Mouse (Mus musculus) telencephalon, adult 2 months (tissue): ENCODE measurements around the gene Armcx4.
"Not testable (repeated sequence)": the region's sequence is repeated elsewhere in the genome, so short reads cannot be mapped to it uniquely, and the experiment has no call there.

ENCODE experiments used
- DNase-seq: peaks from one replicate; pipeline ENCODE4 v3.0.0-alpha.2; 2011; ENCODE audit warnings: low read depth, low spot score

Armcx4 gene

DNA sequence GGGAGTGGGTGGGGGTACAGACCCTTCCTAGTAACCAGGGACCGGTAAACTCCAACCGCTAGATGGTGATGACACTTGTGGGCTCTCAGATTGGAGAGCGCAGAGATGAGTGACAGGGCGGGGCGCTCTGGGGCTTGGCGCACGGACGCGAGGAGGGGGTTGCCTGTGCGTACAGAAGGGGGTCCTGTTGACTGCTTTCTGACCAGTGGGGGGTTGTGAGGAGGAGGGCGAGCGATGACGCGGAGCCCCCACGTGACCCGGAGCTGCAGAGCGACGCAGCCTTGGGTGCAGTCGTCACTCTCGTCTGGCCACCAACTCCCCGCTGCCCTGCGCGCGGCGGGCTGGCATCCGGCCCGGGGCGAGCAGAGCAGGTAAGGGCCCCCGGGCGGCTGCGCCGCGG is at the start of gene Armcx4:
Gene Armcx4 (plus strand): TSS at position 253 of the 400 bp plus-strand sequence.
- peak; percentile 49 for DNase-seq

DNA sequence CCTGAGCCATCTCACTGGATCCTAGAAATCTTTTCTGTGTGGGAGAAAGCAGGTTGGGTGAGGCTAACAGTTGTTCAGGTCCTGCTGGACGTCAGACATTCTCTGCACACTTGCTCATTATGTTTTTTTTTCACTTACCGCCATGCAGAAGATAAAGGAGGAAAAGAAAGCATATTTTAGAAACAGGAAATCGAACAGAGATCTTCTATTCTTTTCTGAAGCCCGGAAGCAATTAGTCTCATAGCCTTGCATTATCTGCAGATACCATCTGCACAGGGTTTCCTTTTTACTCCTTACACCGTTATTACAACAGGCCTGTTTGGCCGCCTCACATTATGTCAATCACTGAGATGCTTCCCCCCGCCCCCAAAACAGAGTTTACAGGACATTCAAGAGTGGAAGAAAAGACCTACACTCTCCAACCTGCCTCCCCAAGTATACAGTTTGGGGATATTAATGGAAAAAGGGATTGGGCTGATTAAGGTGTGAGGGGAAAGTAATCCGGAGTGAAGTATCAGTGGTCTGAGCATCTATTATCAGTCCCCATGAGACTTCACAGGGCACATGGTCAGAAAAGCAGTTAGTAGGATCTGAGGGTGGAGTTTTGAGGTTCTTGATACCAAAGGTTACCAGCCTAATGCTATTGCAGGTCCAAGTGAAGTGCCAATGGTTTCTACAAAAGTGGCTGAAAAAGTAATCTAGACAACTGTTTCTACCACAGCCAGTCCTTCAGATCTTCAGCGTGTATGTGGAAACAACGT is 45.1 kb upstream of the Armcx4 start:
- DNase-seq = no peak

DNA sequence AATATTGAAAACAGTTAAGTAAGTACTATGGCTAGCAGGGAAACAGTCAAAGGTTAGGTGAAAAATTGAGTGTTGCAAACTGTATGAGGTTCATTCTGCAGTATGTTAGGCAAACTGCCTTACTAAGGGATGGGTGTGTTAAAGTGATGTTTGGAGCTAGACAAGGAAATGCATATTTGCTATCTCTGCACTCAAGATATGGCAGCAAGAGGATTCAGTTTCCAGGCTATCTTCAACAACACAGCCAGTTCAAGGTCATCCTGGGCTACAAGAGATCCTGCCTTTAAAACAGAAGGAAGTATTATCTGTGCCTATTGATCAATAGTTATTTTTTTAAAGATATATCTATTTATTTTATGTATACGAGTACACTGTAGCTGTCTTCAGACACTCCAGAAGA is 40.0 kb upstream of the Armcx4 start:
- no peak for DNase-seq

DNA sequence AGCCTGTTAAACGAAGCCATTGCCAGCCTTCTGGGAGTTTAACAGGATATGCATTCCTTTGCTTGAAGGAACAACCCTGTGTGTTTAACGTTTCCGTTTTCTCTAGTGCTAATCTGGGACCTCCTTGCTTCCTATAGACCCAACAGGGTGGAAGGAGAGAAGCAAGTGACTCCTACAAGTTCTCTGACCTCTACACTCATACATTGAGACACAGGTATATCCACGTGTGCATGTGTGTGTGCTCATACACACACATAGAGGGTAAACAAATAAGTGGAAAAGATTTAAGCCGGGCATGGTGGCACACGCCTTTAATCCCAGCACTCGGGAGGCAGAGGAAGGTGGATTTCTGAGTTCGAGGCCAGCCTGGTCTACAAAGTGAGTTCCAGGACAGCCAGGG is 38.9 kb upstream of the Armcx4 start:
- DNase-seq = no peak

DNA sequence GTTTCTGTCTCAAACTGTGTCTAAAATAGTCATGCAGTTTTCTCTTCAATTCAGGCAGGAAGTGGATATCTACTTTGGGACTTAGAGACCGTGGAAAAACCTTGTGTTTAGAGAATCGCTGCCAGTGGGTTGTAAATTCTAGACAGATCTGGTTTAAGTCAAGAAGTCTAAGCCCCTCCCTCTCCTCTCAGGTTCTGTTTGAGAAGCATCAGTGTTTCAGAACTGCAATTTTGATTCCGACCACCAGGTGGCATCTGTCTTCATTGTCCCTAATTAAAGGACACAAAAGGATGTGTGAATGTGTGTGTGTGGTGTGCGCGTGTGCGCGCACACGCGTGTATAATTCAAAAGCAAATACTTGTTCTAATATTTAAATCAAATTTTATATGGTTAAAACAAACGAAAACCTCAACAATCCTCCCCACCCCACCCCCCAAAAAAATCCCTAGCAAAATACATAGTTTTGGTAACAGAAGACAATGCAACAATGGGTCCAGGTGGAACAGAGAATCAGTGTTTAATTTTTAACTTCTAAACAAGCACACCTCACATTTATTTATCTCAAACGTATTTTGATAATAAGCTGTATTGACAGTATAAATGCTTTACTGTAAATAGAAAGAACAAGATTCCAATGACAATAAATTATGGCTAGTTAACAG is 38.2 kb upstream of the Armcx4 start:
- DNase-seq = peak; percentile 35

DNA sequence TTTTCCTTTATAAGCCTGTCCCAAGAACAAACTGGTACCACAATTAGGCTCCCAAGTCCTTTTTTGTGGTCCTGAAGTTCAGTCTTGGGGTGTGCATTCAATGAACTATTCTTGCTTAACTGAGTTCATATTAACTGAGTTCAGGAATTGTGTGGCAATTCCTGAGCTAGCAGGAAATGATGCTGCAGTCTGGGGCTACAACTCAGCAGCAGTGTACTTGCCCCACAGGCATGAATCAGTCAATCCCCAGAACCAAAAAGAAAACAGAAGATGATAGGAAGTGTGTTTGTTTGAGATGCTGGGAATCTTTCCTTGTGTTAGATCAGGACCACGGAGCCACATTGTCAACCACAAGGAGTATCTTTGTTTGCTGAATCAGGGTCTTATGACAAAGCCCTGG is 34.3 kb upstream of the Armcx4 start:
- no peak for DNase-seq

DNA sequence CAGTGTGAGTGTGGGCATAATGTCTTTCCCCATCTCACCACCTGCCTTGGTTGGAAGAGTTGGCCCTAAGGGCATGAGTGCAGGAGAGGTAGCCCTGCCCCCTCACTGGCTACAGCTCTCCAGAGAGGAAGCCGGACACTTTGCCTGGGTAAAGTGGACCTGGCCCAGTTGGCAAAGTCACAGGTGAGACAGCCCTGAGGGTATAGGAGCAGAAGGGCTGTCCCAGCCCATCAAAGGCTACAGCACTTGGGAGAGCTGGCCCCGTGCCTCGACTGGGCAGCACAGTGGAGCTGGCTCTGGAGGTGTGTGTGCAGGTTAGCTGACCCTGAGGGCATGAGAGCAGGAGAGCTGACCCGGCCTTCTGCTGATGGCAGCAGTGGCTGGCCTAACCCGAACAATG is 24.7 kb upstream of the Armcx4 start:
- DNase-seq = no peak

DNA sequence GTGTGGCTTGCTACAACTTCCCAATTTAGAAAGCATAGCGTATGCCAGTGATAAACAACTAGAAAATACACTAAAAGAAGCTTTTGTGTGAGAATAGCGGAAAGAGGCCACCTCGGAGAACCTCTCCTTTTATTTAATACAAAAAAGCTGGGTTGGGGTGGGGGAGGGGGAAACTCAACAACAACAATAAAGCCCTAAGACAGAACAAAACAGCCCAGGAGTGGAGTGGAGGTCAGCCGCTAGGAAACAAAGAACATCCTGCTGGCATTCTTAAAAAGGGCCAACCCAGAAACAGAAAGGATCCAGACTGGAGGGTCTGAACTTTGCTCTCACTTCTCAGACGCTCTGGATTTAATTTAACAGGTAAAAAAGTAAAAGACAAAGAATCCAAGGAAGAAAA is 11.3 kb upstream of the Armcx4 start:
- no peak for DNase-seq

DNA sequence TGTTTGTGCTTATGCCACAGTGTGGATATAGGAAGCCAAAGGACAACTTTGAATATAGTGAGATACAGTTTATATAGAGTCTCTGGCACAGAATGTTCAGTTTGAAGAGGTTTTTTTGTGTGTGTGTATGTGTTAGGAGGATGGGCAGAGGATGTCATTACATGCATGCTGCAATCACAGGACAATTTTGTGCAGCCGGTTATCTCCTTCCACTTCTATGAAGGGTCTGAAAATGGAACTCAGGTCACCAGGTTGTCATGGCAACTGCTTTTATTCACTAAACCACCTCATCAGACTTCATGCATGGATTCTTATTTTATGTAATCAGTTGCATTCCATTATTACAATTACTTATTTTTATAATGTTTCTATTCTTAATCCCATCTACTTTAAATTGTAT is 10.4 kb upstream of the Armcx4 start:
- no peak for DNase-seq

DNA sequence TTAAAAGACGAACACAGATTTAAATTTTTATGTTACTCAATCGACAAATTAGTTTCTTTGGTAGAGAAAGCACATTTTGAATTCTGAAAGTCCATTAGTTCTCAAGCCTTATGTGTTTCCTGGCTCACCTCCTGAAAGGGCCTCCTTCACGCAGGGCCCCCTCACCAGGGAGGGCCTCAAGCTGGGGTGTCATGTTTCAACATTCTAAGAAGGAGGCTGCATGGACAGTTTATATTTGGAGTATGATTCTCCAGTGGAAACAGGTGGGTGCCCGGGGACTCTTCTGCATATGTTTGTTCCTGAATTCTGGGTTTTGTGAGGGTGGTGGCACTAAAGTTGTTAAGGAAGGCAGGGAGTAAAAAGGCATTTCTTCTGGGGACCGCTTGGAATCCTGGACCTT is 1.4 kb upstream of the Armcx4 start:
- DNase-seq = no peak

DNA sequence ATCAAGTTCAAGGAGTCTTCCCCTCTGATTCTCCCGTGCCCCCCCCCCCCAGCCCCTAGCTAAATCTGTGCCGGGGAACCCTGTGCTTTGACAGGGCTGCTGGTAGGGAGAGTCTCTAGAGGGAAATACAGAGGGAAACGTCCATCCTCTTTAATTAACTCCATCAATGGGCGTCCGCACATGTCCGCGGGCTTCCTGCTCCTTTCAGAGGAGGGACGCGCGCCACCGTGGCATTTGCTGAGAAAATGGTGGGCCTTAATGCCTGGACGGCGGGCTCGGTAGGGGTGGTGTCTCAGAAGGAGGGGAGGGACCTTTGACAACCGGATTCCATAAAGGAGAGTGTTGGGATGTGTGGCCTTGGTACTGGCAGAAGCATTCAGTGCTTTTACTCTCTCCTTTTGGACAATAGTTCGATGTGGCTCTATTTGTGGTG is 436 bp downstream of the Armcx4 start:
- DNase-seq = no peak

DNA sequence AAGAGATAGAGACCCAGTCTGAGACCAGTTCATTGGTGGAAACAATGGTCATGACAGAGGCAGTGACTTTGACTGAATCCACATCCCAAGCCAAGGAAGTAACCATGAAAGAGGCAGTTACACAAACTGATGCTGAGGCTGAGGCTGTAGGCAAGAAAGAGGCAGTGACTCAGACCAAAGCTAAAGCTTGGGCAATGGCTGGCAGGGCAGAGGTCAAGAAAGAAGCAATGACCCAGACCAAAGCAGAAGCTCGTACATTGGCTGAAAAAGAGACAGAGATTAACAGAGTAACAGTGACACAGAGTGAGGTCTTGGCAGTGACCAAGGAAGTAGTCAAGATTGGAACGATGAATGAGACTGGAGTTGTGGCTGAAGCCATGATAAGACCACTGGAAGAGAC is 3.4 kb downstream of the Armcx4 start:
- DNase-seq = no peak

DNA sequence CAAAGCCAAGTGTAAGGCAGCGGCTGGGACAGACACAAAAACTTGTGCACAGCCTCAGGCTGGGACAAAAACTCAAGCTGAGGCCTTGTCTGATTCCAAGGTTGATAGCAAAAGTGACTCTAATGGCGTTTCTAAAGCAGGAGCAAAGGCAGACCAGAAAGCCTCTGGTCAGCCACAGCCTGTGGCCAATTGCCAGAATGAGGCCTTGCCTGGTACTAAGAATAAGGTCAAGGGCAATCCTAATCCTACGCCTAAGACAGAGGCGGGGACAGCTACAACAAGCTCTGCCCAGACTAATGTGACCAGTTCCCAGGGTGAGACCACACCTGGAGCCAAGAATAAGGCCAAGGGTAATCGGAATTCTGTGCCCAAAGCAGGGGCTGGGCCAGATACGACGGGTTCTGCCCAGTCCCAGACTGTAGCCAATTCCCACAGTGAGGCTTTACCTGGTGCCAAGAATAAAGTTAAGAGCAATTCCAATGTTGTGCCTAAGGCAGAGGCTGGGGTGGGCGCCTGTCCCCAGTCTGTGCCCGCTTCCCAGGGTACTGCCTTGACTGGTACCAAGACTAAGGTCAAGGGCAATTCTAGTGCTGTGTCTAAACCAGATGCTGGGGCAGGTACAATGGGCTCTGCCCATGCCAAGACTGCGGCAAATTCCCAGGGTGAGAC is 4.7 kb downstream of the Armcx4 start:
- DNase-seq = no peak

DNA sequence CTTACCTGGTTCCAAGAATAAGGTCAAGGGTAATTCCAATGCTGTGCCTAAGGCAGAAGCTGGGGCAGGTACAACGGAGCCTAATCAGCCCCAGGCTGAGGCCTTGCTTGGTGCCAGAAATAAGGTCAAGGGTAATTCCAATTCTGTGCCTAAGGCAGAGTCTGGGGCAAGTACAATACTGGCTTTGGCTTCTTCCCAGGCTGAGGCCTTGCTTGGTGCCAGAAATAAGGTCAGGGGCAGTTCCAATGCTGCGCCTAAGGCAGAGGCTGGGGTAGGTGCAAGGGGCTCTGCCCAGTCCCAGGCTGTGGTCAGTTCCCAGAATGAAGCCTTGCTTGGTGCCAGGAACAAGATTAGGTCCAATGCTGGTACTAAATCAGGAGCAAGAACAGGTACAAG is 5.2 kb downstream of the Armcx4 start:
- no peak for DNase-seq

DNA sequence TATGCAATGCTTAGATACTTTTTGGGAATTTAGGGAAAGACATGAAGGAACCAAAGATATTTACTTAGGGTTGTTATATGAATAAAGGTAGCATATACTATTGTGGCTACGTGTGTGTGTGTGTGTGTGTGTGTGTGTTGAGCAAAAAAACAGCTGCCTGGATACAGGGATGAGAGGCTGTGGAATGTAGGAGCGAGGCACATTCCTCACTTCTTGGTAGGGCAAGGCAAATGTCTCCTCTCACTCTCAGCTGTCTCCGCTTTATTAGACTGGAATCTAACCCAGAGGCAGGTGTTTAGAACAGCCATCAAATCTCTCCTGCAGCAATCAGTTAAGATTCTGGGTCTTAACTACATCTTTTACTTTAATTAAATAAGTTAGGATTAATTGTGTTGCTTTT is 30.5 kb downstream of the Armcx4 start:
- DNase-seq = no peak

DNA sequence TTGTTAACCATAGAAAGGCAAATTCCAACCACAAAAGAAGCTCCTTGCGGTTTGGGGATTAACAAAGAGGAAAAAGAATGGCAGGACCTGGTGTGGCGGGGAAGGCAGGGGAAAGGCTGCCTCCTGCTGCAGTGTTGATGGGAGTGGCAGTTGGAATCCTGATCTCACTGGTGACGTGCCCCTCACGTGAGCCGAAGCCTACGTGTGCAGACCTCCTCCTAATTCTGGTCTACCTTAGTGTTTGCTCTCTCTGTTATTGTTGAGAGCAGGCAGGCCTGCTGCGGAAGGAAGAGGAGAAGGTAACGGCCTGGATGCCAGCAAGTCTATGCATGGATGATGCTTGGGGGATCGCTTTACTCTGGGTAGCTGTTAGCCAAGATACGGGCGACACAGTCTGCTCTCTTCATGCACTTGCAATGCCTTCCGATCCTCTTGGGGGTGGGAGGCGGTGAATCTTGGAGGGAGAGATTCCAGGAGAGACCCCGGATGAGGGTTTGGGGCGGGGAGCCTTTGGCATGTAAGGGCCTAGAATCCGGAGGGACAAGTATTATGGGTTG is 31.5 kb downstream of the Armcx4 start, which contains the start of gene Armcx1:
Gene Armcx1 (plus strand): TSS at position 212 of the 557 bp plus-strand sequence.
- DNase-seq = peak; percentile 71

DNA sequence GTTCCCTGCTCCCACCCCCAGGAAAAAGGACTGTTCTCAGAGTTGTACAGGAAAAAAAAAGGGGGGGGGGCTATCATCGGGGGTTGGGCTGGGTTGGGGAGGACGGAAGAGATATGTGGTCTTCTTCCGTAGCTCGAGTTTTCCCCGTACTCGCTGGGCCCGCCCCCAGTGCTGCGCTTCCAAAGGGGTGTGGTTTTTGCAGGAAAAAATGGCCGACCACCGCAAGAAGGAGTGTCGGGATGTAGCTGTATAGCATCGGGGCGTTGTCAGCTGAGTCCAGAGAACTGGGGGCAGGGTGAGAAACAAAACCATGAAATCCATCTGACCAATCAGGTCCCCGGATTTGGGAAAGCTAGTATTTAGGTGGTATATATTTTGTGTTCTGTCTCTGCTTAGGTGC is 32.2 kb downstream of the Armcx4 start:
- DNase-seq = peak; percentile 47

DNA sequence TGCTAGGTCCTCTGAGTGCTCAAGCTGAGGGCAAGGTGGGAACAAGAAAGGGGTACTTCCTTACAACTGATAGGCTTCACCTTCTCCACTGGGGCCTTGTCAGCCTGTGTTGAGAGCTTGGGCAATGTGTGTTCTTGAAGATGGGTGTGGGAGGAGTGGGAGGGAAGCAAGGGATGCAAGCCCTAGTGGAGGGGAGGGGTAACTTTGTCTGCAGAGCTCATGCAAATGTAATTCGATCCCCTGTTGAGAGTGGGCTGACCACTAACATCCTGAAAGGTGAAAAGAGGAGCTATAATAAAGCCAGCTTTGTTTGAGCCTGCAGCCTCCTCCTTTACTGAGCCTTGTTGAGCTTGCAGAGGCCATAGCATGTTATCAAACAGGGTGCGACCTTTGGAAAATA is 37.4 kb downstream of the Armcx4 start:
- DNase-seq = not testable (repeated sequence)

DNA sequence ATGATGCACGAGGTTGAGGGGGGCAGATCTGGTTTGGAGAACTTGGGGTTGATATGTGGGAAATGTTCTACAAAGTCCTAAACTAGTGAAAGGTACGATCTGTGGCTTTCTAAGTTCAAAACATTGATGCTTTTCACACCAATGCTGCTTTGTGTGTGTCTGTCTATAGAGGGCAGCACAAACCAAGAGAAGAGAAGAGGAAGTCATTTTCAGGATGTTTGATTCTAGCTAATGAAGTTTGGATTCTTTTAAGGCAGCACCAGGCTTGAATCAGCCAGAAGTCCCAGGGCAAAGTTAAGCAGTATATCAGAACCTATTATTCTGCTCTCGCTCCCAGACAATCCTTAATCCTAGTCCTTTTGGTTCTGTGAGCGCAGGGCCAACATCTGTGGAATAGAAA is 43.5 kb downstream of the Armcx4 start:
- DNase-seq = no peak

DNA sequence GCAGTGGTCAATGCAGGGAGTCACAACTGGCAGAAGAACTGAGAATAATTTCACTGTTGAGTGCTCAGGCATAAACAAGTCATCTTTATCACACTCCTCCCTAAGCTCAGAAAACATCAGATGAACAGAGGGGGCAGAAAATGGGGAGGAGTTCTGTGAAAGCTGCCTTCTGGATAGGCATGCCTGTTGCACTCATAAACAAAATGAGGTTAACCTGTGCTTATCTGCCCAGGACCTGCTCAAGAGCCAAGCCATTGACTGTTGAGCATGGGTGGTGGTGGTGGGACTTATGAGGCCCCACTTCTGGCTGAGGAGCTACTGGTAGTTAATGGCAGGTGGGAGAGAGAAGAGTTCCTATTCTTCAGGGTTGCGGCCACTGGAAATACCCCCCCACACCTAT is 51.5 kb downstream of the Armcx4 start:
- no peak for DNase-seq

DNA sequence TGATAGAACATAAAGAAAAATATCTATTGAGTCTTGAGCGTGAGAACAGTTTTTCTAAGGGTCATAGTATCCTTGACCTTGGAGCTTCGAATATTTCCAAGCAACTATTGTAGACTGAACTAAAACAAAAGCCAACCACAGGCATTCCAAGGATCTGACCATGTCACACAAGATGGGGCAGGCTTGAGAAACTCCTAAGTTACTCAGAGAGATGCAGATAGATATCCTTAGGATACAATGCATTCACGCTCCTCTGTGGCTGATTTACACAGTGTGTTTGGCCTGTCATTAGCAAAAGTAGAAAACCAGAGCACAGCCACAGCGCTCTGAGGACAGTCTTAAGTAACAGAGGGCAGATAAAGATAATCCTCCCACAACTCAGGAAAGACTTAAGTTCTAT is 52.8 kb downstream of the Armcx4 start:
- DNase-seq = no peak

DNA sequence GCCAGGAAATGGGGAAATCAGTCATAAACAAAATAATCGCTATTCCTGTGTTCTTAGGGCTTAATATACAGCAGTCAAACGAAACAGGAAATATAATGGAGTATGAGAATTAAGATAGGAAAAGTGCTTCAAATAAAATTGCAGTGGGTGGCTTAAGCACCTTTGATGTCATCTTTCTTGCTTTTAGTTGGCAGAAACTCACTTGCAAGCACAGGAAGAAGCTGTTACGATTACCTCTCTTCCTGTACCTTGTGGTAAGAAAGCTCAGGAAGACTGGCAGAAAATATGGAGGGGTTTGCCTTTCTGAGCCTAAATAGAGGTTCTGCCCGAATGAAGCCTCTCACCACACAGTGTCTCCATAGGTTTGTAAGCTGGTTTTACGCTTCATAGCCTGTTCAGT is 55.5 kb downstream of the Armcx4 start:
- DNase-seq = no peak
